Mouse (Mus musculus) testis, adult 2 months (tissue): Measurements from ENCODE around the gene Oaz3. TPM values are rescaled to one million over a fixed set of nuclear protein-coding genes. Genes with fewer than 3 reads are reported as not detected.
A peak's percentile ranks its signal among the peaks of the same experiment; 100 is the strongest.

Experiments
- H3K27ac ChIP-seq: fragments of 200-500 bp; 2 replicates; pipeline ENCODE4 v1.5.1; 2012; ENCODE audit warnings: low read depth, low read length; ENCODE audit not compliant: control insufficient read depth, insufficient read depth
- H3K27me3 ChIP-seq: fragments of 200-500 bp; 2 replicates; pipeline ENCODE4 v1.6.1; 2012; ENCODE audit warnings: mild to moderate bottlenecking, low read length, moderate library complexity; ENCODE audit not compliant: control insufficient read depth, insufficient read depth
- H3K36me3 ChIP-seq: fragments of 200-500 bp; 2 replicates; pipeline ENCODE4 v1.6.1; 2012; ENCODE audit warnings: mild to moderate bottlenecking, low read length; ENCODE audit not compliant: control insufficient read depth, insufficient read depth
- H3K4me1 ChIP-seq: fragments of 200-500 bp; 2 replicates; pipeline ENCODE4 v1.6.1; 2012; ENCODE audit warnings: low read length; ENCODE audit not compliant: control insufficient read depth, insufficient read depth
- H3K4me3 ChIP-seq: fragments of 200-500 bp; 2 replicates; pipeline ENCODE4 v1.5.1; 2012; ENCODE audit warnings: low read depth, mild to moderate bottlenecking, low read length, moderate library complexity, mixed read lengths; ENCODE audit not compliant: control insufficient read depth
- CTCF ChIP-seq: fragments of 200-500 bp; IDR thresholded peaks from 2 replicates; pipeline ENCODE4 v1.5.1; 2012; ENCODE audit warnings: low read depth, mild to moderate bottlenecking, inconsistent platforms, low read length, moderate library complexity; ENCODE audit not compliant: control insufficient read depth, insufficient read depth, insufficient replicate concordance
- POLR2A ChIP-seq: fragments of 200-500 bp; IDR thresholded peaks from 2 replicates; pipeline ENCODE4 v1.6.1; 2012; ENCODE audit warnings: low read depth, mild to moderate bottlenecking, inconsistent platforms, low read length, moderate library complexity; ENCODE audit not compliant: control insufficient read depth
- polyA plus RNA-seq: library from polyadenylated mRNA; depleted of rRNA; stranded (reverse); fragments of >200 nt; gene quantifications from 2 replicates; pipeline ENCODE4 v1.2.3, GENCODE M21; 2012

Oaz3 gene
- polyA plus RNA-seq, 1 experiment = 3,078 TPM

- H3K4me1 ChIP-seq = no peaks in the 10 kb centered on the region
- H3K36me3 ChIP-seq = no peaks in the 10 kb centered on the region; the same call in 1 of the 2 replicates
- H3K4me3 ChIP-seq = no peak overlapping the region
- TF ChIP-seq POLR2A (no peak), CTCF (no peak)
- H3K27ac ChIP-seq = no peak overlapping the region
- no peaks in the 10 kb centered on the region for H3K27me3 ChIP-seq
These were observed 38.2 kb downstream of the Oaz3 start for GRCm38 (mm10) chr3:94405561-94405960.

GRCm38 (mm10) chr3:94404366-94405054 lies 39.2 kb downstream of the Oaz3 start:
- TF ChIP-seq POLR2A (no peak), CTCF (no peak)
- H3K4me1 ChIP-seq = no peaks in the 10 kb centered on the region
- H3K36me3 ChIP-seq = no peaks in the 10 kb centered on the region
- no peaks in the 10 kb centered on the region for H3K27me3 ChIP-seq
- peak overlapping the region; percentile 70 for H3K4me3 ChIP-seq
- no peak overlapping the region for H3K27ac ChIP-seq

- Histone ChIP-seq H3K27me3 (no peaks in the 10 kb centered on the region), H3K27ac (no peak overlapping the region), H3K4me3 (no peak overlapping the region), H3K4me1 (peaks cover 2% of the 10 kb centered on the region; the same call in 1 of the 2 replicates), H3K36me3 (no peaks in the 10 kb centered on the region)
- TF ChIP-seq CTCF (no peak), POLR2A (no peak)
These were observed 41.3 kb downstream of the Oaz3 start for GRCm38 (mm10) chr3:94402451-94402850.

- TF ChIP-seq CTCF (no peak), POLR2A (no peak)
- no peaks in the 10 kb centered on the region for H3K27me3 ChIP-seq
- H3K27ac ChIP-seq = no peak overlapping the region
- H3K36me3 ChIP-seq = no peaks in the 10 kb centered on the region
- H3K4me3 ChIP-seq = no peak overlapping the region
- peaks cover 2% of the 10 kb centered on the region; the same call in 1 of the 2 replicates for H3K4me1 ChIP-seq
These were observed 43.9 kb downstream of the Oaz3 start for GRCm38 (mm10) chr3:94399663-94400310.

GRCm38 (mm10) chr3:94398943-94399481 lies 44.7 kb downstream of the Oaz3 start:
- Histone ChIP-seq H3K27ac (no peak overlapping the region), H3K36me3 (no peaks in the 10 kb centered on the region), H3K4me1 (peaks cover 2% of the 10 kb centered on the region; the same call in 1 of the 2 replicates), H3K4me3 (no peak overlapping the region), H3K27me3 (no peaks in the 10 kb centered on the region)
- TF ChIP-seq CTCF (no peak), POLR2A (no peak)

GRCm38 (mm10) chr3:94398217-94398616 lies 45.5 kb downstream of the Oaz3 start, which contains the start of gene Lingo4:
Gene Lingo4, plus strand, starts transcription at chr3:94398517.
- H3K4me3 ChIP-seq = no peak within 1 kb of the TSS
- TF ChIP-seq POLR2A (no peak), CTCF (no peak)
- peaks cover 2% of the 10 kb centered on the region; the same call in 1 of the 2 replicates for H3K4me1 ChIP-seq
- no peaks in the 10 kb centered on the region for H3K27me3 ChIP-seq
- H3K36me3 ChIP-seq = no peaks in the 10 kb centered on the region
- no peak within 1 kb of the TSS for H3K27ac ChIP-seq

- H3K27ac ChIP-seq = no peak overlapping the region
- H3K27me3 ChIP-seq = no peaks in the 10 kb centered on the region
- no peak for TF ChIP-seq POLR2A
- TF ChIP-seq CTCF = no peak
- no peak overlapping the region for H3K4me3 ChIP-seq
- H3K36me3 ChIP-seq = no peaks in the 10 kb centered on the region
- peaks cover 2% of the 10 kb centered on the region; the same call in 1 of the 2 replicates for H3K4me1 ChIP-seq
These were observed 46.9 kb downstream of the Oaz3 start for GRCm38 (mm10) chr3:94396851-94397250.
